In genomic region chr4:133092453-133092901, GRCm38 (mm10) we compare ENCODE assay signal across 8 mouse cellular contexts. TPM values are rescaled to one million over a fixed set of nuclear protein-coding genes. Genes with fewer than 3 reads are reported as not detected.
DNase-seq lines count a peak whose midpoint lies in the region; ATAC-seq and TF ChIP-seq lines count a peak whose summit lies in the region.

No protein-coding gene starts in this region.

- no peaks in the 10 kb centered on the region for H3K9me3 ChIP-seq in ES-Bruce4 (replicated peaks; ENCODE audit: control insufficient read depth, insufficient read depth, low read length, poor library complexity, severe bottlenecking)
- H3K9me3 ChIP-seq in embryonic facial prominence, embryonic 14.5 days (ENCODE audit: control insufficient read depth, low read length), result no peaks in the 10 kb centered on the region

- intact Hi-C loops in heart, postnatal 14 days (cut with DNase I), result no loop called here

- TF ChIP-seq CTCF in C2C12 (IDR thresholded peaks at IDR 0.05; ENCODE audit: control insufficient read depth, insufficient read depth, insufficient read length) (no peak), ES-Bruce4 (IDR thresholded peaks at IDR 0.05; ENCODE audit: low read depth, low read length) (no peak)

- H3K9ac ChIP-seq in ES-Bruce4 (ENCODE audit: low read depth, poor library complexity, severe bottlenecking), result peak overlapping the region; percentile 51
- H3K9ac ChIP-seq in embryonic facial prominence, embryonic 14.5 days (ENCODE audit: low read depth, low read length), result peak overlapping the region; percentile 49; the same call in 1 of the 2 replicates

- peak; percentile 90 for DNase-seq in embryonic facial prominence, embryonic 14.5 days (ENCODE audit: low spot score)
- peak; percentile 60 to 65 for DNase-seq in heart, postnatal 14 days
- DNase-seq in kidney, postnatal 25 days, result peak; percentile 59 to 85
- peak; percentile 65 for DNase-seq in lung, postnatal 36 days
- DNase-seq in right cerebral cortex, postnatal 25 days, result peak; percentile 58

- peak overlapping the region; percentile 49 for H3K4me2 ChIP-seq in embryonic facial prominence, embryonic 14.5 days (ENCODE audit: low read depth, low read length)

- TF ChIP-seq POLR2A in ES-Bruce4 (IDR thresholded peaks at IDR 0.05; ENCODE audit: insufficient read depth, low read length), result no peak

- no peaks in the 10 kb centered on the region for H3K79me2 ChIP-seq in C2C12 (ENCODE audit: control insufficient read depth, insufficient read depth)

- TF ChIP-seq EP300 in ES-Bruce4 (IDR thresholded peaks at IDR 0.05; ENCODE audit: insufficient read depth, low read depth, low read length), result peak; percentile 67; the same call in 1 of the 2 replicates

- no peaks in the 10 kb centered on the region for H3K27me3 ChIP-seq in C2C12 (ENCODE audit: control insufficient read depth, insufficient read depth, insufficient read length)
- H3K27me3 ChIP-seq in ES-Bruce4 (ENCODE audit: control insufficient read depth, insufficient read depth, low read length, poor library complexity, severe bottlenecking), result no peaks in the 10 kb centered on the region
- no peaks in the 10 kb centered on the region for H3K27me3 ChIP-seq in embryonic facial prominence, embryonic 14.5 days (replicated peaks; ENCODE audit: control insufficient read depth, insufficient read depth, low read length)

- peak; percentile 58 for ATAC-seq in embryonic facial prominence, embryonic 14.5 days (ENCODE audit: low read depth)
- no peak for ATAC-seq in megakaryocyte-erythroid progenitor cell, adult 5-6 weeks (replicated peaks; ENCODE audit: low FRiP score, low TSS enrichment, poor library complexity, severe bottlenecking)

- H3K4me3 ChIP-seq in C2C12 (ENCODE audit: insufficient read depth, poor library complexity, severe bottlenecking) (no peak overlapping the region), ES-Bruce4 (ENCODE audit: low read depth, low read length) (peak overlapping the region; percentile 42)
- H3K4me3 ChIP-seq in embryonic facial prominence, embryonic 14.5 days (ENCODE audit: low read depth, low read length), result peak overlapping the region; percentile 9; the same call in 1 of the 2 replicates

- peak overlapping the region; percentile 3 for H3ac ChIP-seq in C2C12 (ENCODE audit: control insufficient read depth, insufficient read length, low read depth)

- no peaks in the 10 kb centered on the region for H3K79me3 ChIP-seq in C2C12 (ENCODE audit: low read depth)

- WGBS in embryonic facial prominence, embryonic 14.5 days, result 3% methylated on average over 18 of the region's 18 CpGs

- H3K4me1 ChIP-seq in ES-Bruce4 (ENCODE audit: control insufficient read depth, insufficient read depth, low read length), result peaks cover 13% of the 10 kb centered on the region
- H3K4me1 ChIP-seq in embryonic facial prominence, embryonic 14.5 days (ENCODE audit: control insufficient read depth, insufficient read depth, low read length), result peaks cover 70% of the 10 kb centered on the region

- H3K36me3 ChIP-seq in C2C12 (ENCODE audit: control insufficient read depth, insufficient read depth), result no peaks in the 10 kb centered on the region
- H3K36me3 ChIP-seq in ES-Bruce4 (ENCODE audit: control insufficient read depth, insufficient read depth, low read length, poor library complexity, severe bottlenecking), result no peaks in the 10 kb centered on the region
- H3K36me3 ChIP-seq in embryonic facial prominence, embryonic 14.5 days (ENCODE audit: control insufficient read depth, insufficient read depth, low read length), result no peaks in the 10 kb centered on the region

- H3K27ac ChIP-seq in ES-Bruce4 (ENCODE audit: insufficient read depth, low read length), result peak overlapping the region; percentile 78
- H3K27ac ChIP-seq in embryonic facial prominence, embryonic 14.5 days (replicated peaks; ENCODE audit: low read depth, low read length), result peak overlapping the region; percentile 92

TF ChIP-seq in C2C12, 6 proteins besides CTCF, POLR2A, EP300 and RAD21:
- TF ChIP-seq MYOD1 (IDR thresholded peaks at IDR 0.05; ENCODE audit: control insufficient read depth, insufficient read length, low read depth), result no peak
- TF ChIP-seq FOSL1 (IDR thresholded peaks at IDR 0.05; ENCODE audit: insufficient read depth, low read length, poor library complexity, severe bottlenecking), result no peak
- no peak for TF ChIP-seq CEBPB (IDR thresholded peaks at IDR 0.05; ENCODE audit: low read depth)
- TF ChIP-seq USF1 (IDR thresholded peaks at IDR 0.05; ENCODE audit: low read depth), result no peak
- no peak for TF ChIP-seq MAX (IDR thresholded peaks at IDR 0.05)
- TF ChIP-seq MYOG (IDR thresholded peaks at IDR 0.05; ENCODE audit: control insufficient read depth, extremely low read depth, insufficient read length), result no peak

RNA-seq across cellular contexts. Expression of gene Wasf2, which starts 37.8 kb away (rescaled TPM):
- polyA plus RNA-seq in C2C12 (2012; fragmentation: generic; extraction: Trizol) (52.1 TPM), ES-Bruce4 (2011; ENCODE audit: insufficient read depth, insufficient read length, low read depth, missing spikeins) (102 and 103 TPM in 2 replicates)
- 83.4 and 92.4 TPM in 2 replicates for polyA plus RNA-seq in embryonic facial prominence, embryonic 14.5 days (2014; fragmentation: Nextera tagmentation; extraction: Ambion mirVana)
- total RNA-seq in heart, postnatal 14 days (2021), result 100 to 1,000 TPM; 133 to 135 TPM
- total RNA-seq in megakaryocyte-erythroid progenitor cell, adult 5-6 weeks (2014; fragmentation: Nextera tagmentation), result 66.5 and 75.9 TPM in 2 replicates
- total RNA-seq in megakaryocyte-erythroid progenitor cell, adult 5-6 weeks (2017), result 16.7 and 27.7 TPM in 2 replicates
